Mouse (Mus musculus) testis, adult 2 months (tissue): ENCODE measurements around the gene Prim1. TPM values are rescaled to one million over a fixed set of nuclear protein-coding genes. Genes with fewer than 3 reads are reported as not detected.
A peak's percentile ranks its signal among the peaks of the same experiment; 100 is the strongest.

Experiments
- H3K27ac ChIP-seq: fragments of 200-500 bp; 2 replicates; pipeline ENCODE4 v1.5.1; 2012; ENCODE audit warnings: low read depth, low read length; ENCODE audit not compliant: control insufficient read depth, insufficient read depth
- H3K27me3 ChIP-seq: fragments of 200-500 bp; 2 replicates; pipeline ENCODE4 v1.6.1; 2012; ENCODE audit warnings: mild to moderate bottlenecking, low read length, moderate library complexity; ENCODE audit not compliant: control insufficient read depth, insufficient read depth
- H3K36me3 ChIP-seq: fragments of 200-500 bp; 2 replicates; pipeline ENCODE4 v1.6.1; 2012; ENCODE audit warnings: mild to moderate bottlenecking, low read length; ENCODE audit not compliant: control insufficient read depth, insufficient read depth
- H3K4me1 ChIP-seq: fragments of 200-500 bp; 2 replicates; pipeline ENCODE4 v1.6.1; 2012; ENCODE audit warnings: low read length; ENCODE audit not compliant: control insufficient read depth, insufficient read depth
- H3K4me3 ChIP-seq: fragments of 200-500 bp; 2 replicates; pipeline ENCODE4 v1.5.1; 2012; ENCODE audit warnings: low read depth, mild to moderate bottlenecking, low read length, moderate library complexity, mixed read lengths; ENCODE audit not compliant: control insufficient read depth
- CTCF ChIP-seq: fragments of 200-500 bp; IDR thresholded peaks from 2 replicates; pipeline ENCODE4 v1.5.1; 2012; ENCODE audit warnings: low read depth, mild to moderate bottlenecking, inconsistent platforms, low read length, moderate library complexity; ENCODE audit not compliant: control insufficient read depth, insufficient read depth, insufficient replicate concordance
- POLR2A ChIP-seq: fragments of 200-500 bp; IDR thresholded peaks from 2 replicates; pipeline ENCODE4 v1.6.1; 2012; ENCODE audit warnings: low read depth, mild to moderate bottlenecking, inconsistent platforms, low read length, moderate library complexity; ENCODE audit not compliant: control insufficient read depth
- polyA plus RNA-seq: library from polyadenylated mRNA; depleted of rRNA; stranded (reverse); fragments of >200 nt; gene quantifications from 2 replicates; pipeline ENCODE4 v1.2.3, GENCODE M21; 2012; rRNA removed

Gene Prim1
- 2.9 and 3.4 TPM in 2 replicates for polyA plus RNA-seq

GRCm38 (mm10) chr10:128015068-128015934, at the start of gene Prim1:
Prim1 (plus strand) TSS chr10:128015168.
- no peaks in the 10 kb centered on the region for H3K36me3 ChIP-seq
- peaks cover 2% of the 10 kb centered on the region; the same call in 1 of the 2 replicates for H3K4me1 ChIP-seq
- peak within 1 kb of the TSS; percentile 81 for H3K4me3 ChIP-seq
- no peaks in the 10 kb centered on the region for H3K27me3 ChIP-seq
- H3K27ac ChIP-seq, result no peak within 1 kb of the TSS
- no peak for TF ChIP-seq POLR2A
- TF ChIP-seq CTCF, result no peak

GRCm38 (mm10) chr10:127966506-127966905, 48.5 kb upstream of the Prim1 start:
- Histone ChIP-seq H3K36me3 (no peaks in the 10 kb centered on the region), H3K4me1 (no peaks in the 10 kb centered on the region), H3K4me3 (no peak overlapping the region), H3K27ac (no peak overlapping the region), H3K27me3 (no peaks in the 10 kb centered on the region)
- TF ChIP-seq POLR2A (no peak), CTCF (no peak)

GRCm38 (mm10) chr10:127969820-127970219, 45.1 kb upstream of the Prim1 start:
- TF ChIP-seq POLR2A (no peak), CTCF (no peak)
- Histone ChIP-seq H3K4me3 (no peak overlapping the region), H3K36me3 (no peaks in the 10 kb centered on the region), H3K4me1 (no peaks in the 10 kb centered on the region), H3K27me3 (no peaks in the 10 kb centered on the region), H3K27ac (no peak overlapping the region)

- Histone ChIP-seq H3K36me3 (no peaks in the 10 kb centered on the region), H3K4me1 (no peaks in the 10 kb centered on the region), H3K27me3 (no peaks in the 10 kb centered on the region), H3K27ac (no peak overlapping the region), H3K4me3 (no peak overlapping the region)
- TF ChIP-seq POLR2A (no peak), CTCF (no peak)
These were observed 44.6 kb upstream of the Prim1 start for GRCm38 (mm10) chr10:127970359-127970831.

GRCm38 (mm10) chr10:127971135-127971534, 43.8 kb upstream of the Prim1 start:
- Histone ChIP-seq H3K4me3 (no peak overlapping the region), H3K4me1 (no peaks in the 10 kb centered on the region), H3K36me3 (no peaks in the 10 kb centered on the region), H3K27ac (no peak overlapping the region), H3K27me3 (no peaks in the 10 kb centered on the region)
- TF ChIP-seq CTCF (no peak), POLR2A (no peak)

- no peak overlapping the region for H3K4me3 ChIP-seq
- no peaks in the 10 kb centered on the region for H3K27me3 ChIP-seq
- H3K27ac ChIP-seq, result no peak overlapping the region
- no peaks in the 10 kb centered on the region for H3K4me1 ChIP-seq
- no peak for TF ChIP-seq CTCF
- H3K36me3 ChIP-seq, result no peaks in the 10 kb centered on the region
These were observed 40.9 kb upstream of the Prim1 start for GRCm38 (mm10) chr10:127974062-127974461.

GRCm38 (mm10) chr10:127975503-127975902, 39.5 kb upstream of the Prim1 start:
- no peaks in the 10 kb centered on the region for H3K4me1 ChIP-seq
- no peak overlapping the region for H3K4me3 ChIP-seq
- H3K27me3 ChIP-seq, result no peaks in the 10 kb centered on the region
- TF ChIP-seq CTCF (no peak), POLR2A (no peak)
- no peaks in the 10 kb centered on the region for H3K36me3 ChIP-seq
- no peak overlapping the region for H3K27ac ChIP-seq

GRCm38 (mm10) chr10:127984650-127985049, 30.3 kb upstream of the Prim1 start:
- Histone ChIP-seq H3K4me3 (no peak overlapping the region), H3K4me1 (no peaks in the 10 kb centered on the region), H3K36me3 (no peaks in the 10 kb centered on the region), H3K27ac (no peak overlapping the region), H3K27me3 (no peaks in the 10 kb centered on the region)
- TF ChIP-seq POLR2A (no peak), CTCF (no peak)
